Mouse (Mus musculus) cerebellum, adult 9-11 months (tissue): ENCODE data around the gene Efna1.

Experiments used
- DNase-seq: peaks from one replicate; pipeline ENCODE4 v3.0.0; 2022

Efna1 gene

GRCm38 (mm10) chr3:89280606-89281511 is at the start of gene Efna1:
Efna1 (minus strand) TSS chr3:89281142.
- DNase-seq, result peak; percentile 72

- DNase-seq, result no peak
Observed at GRCm38 (mm10) chr3:89330346-89330745, 49.4 kb upstream of the Efna1 start.

GRCm38 (mm10) chr3:89328623-89329022 is 47.7 kb upstream of the Efna1 start:
- no peak for DNase-seq

GRCm38 (mm10) chr3:89327371-89327870 is 46.5 kb upstream of the Efna1 start:
- DNase-seq, result no peak

GRCm38 (mm10) chr3:89325882-89326281 is 44.9 kb upstream of the Efna1 start:
- DNase-seq, result no peak

GRCm38 (mm10) chr3:89322514-89323165 is 41.7 kb upstream of the Efna1 start, which contains the start of gene Efna3:
Efna3 (minus strand) TSS chr3:89322965.
- DNase-seq, result no peak

- DNase-seq, result no peak
Observed at GRCm38 (mm10) chr3:89322131-89322500, 41.2 kb upstream of the Efna1 start.

GRCm38 (mm10) chr3:89321183-89322130 is 40.5 kb upstream of the Efna1 start:
- DNase-seq, result peak; percentile 34

- DNase-seq, result peak; percentile 31
Observed at GRCm38 (mm10) chr3:89320581-89321182, 39.7 kb upstream of the Efna1 start.

- no peak for DNase-seq
Observed at GRCm38 (mm10) chr3:89319591-89320350, 38.8 kb upstream of the Efna1 start.

GRCm38 (mm10) chr3:89318971-89319590 is 38.1 kb upstream of the Efna1 start:
- no peak for DNase-seq

- no peak for DNase-seq
Observed at GRCm38 (mm10) chr3:89318316-89318715, 37.4 kb upstream of the Efna1 start.

GRCm38 (mm10) chr3:89317246-89317645 is 36.3 kb upstream of the Efna1 start:
- no peak for DNase-seq

GRCm38 (mm10) chr3:89316833-89317232 is 35.9 kb upstream of the Efna1 start:
- peak; percentile 79 for DNase-seq

GRCm38 (mm10) chr3:89315930-89316831 is 35.2 kb upstream of the Efna1 start:
- DNase-seq, result peak; percentile 36

GRCm38 (mm10) chr3:89315195-89315929 is 34.4 kb upstream of the Efna1 start:
- DNase-seq, result peak; percentile 52

- peak; percentile 31 for DNase-seq
Observed at GRCm38 (mm10) chr3:89314791-89315190, 33.8 kb upstream of the Efna1 start.

GRCm38 (mm10) chr3:89314340-89314739 is 33.4 kb upstream of the Efna1 start:
- no peak for DNase-seq

- peak; percentile 59 for DNase-seq
Observed at GRCm38 (mm10) chr3:89308089-89308488, 27.1 kb upstream of the Efna1 start.
